Mouse (Mus musculus) heart, adult 8-10 months (tissue): ENCODE measurements around the gene Arl15. TPM values are rescaled to one million over a fixed set of nuclear protein-coding genes. Genes with fewer than 3 reads are reported as not detected.

Experiments used
- DNase-seq: peaks from one replicate; pipeline ENCODE4 v3.0.0; 2022; ENCODE audit warnings: low spot score
- total RNA-seq, 4 experiments: library from RNA; stranded (reverse); gene quantifications; 2 replicates each; pipeline ENCODE4 v1.2.4; 2022

The Arl15 gene
- total RNA-seq, 4 experiments from 2014 or later = 7.1 to 8.2 (median 8.0) TPM

GRCm38 (mm10) chr13:113916761-113917160 lies 122.5 kb downstream of the Arl15 start:
- DNase-seq = no peak

- DNase-seq = no peak
Observed at GRCm38 (mm10) chr13:113917376-113917775, 123.1 kb downstream of the Arl15 start.

- no peak for DNase-seq
Observed at GRCm38 (mm10) chr13:113917868-113918411, 123.6 kb downstream of the Arl15 start.

- DNase-seq = no peak
Observed at GRCm38 (mm10) chr13:113918668-113919067, 124.4 kb downstream of the Arl15 start.

GRCm38 (mm10) chr13:113935697-113936096 lies 141.4 kb downstream of the Arl15 start:
- no peak for DNase-seq

- no peak for DNase-seq
Observed at GRCm38 (mm10) chr13:113937231-113937630, 142.9 kb downstream of the Arl15 start.

GRCm38 (mm10) chr13:113938561-113938960 lies 144.3 kb downstream of the Arl15 start:
- no peak for DNase-seq

- no peak for DNase-seq
Observed at GRCm38 (mm10) chr13:113939097-113939496, 144.8 kb downstream of the Arl15 start.

- peak; percentile 63 for DNase-seq
Observed at GRCm38 (mm10) chr13:113939681-113940080, 145.4 kb downstream of the Arl15 start.

- DNase-seq = no peak
Observed at GRCm38 (mm10) chr13:113940151-113940550, 145.8 kb downstream of the Arl15 start.

- no peak for DNase-seq
Observed at GRCm38 (mm10) chr13:113941943-113942342, 147.6 kb downstream of the Arl15 start.

- DNase-seq = no peak
Observed at GRCm38 (mm10) chr13:113947546-113947945, 153.2 kb downstream of the Arl15 start.

- peak; percentile 73 for DNase-seq
Observed at GRCm38 (mm10) chr13:113949708-113950107, 155.4 kb downstream of the Arl15 start.

- no peak for DNase-seq
Observed at GRCm38 (mm10) chr13:113950131-113950530, 155.8 kb downstream of the Arl15 start.

GRCm38 (mm10) chr13:113957438-113957837 lies 163.1 kb downstream of the Arl15 start:
- DNase-seq = no peak

GRCm38 (mm10) chr13:113964945-113965344 lies 170.6 kb downstream of the Arl15 start:
- DNase-seq = no peak

GRCm38 (mm10) chr13:113970706-113971105 lies 176.4 kb downstream of the Arl15 start:
- peak; percentile 37 for DNase-seq

GRCm38 (mm10) chr13:113972401-113972800 lies 178.1 kb downstream of the Arl15 start:
- no peak for DNase-seq

GRCm38 (mm10) chr13:113974866-113975265 lies 180.6 kb downstream of the Arl15 start:
- DNase-seq = no peak

GRCm38 (mm10) chr13:113975722-113976121 lies 181.4 kb downstream of the Arl15 start:
- no peak for DNase-seq

- no peak for DNase-seq
Observed at GRCm38 (mm10) chr13:113976936-113977335, 182.6 kb downstream of the Arl15 start.

- DNase-seq = no peak
Observed at GRCm38 (mm10) chr13:113980739-113981460, 186.6 kb downstream of the Arl15 start.

- DNase-seq = no peak
Observed at GRCm38 (mm10) chr13:113981461-113982000, 187.2 kb downstream of the Arl15 start.
